Mouse (Mus musculus) gastrocnemius, postnatal 14 days (tissue): Measurements from ENCODE around the gene Spock2. TPM values are rescaled to one million over a fixed set of nuclear protein-coding genes. Genes with fewer than 3 reads are reported as not detected.

Source experiments
- DNase-seq: peaks from one replicate; pipeline ENCODE4 v3.0.0; 2021; ENCODE audit warnings: mixed read lengths
- intact Hi-C: fragments of 180-260 bp; cut with DNase I; formaldehyde crosslinking; loops from one replicate; pipeline ENCODE4 v1.15.1; 2025; ENCODE audit warnings: low total_unique reads
- total RNA-seq, 2 experiments: library from RNA; stranded (reverse); gene quantifications; 2 replicates each; pipeline ENCODE4 v1.2.3; 2021

Gene Spock2
- total RNA-seq, 2 experiments from 2014 or later: 6.2 to 10.5 TPM

DNA sequence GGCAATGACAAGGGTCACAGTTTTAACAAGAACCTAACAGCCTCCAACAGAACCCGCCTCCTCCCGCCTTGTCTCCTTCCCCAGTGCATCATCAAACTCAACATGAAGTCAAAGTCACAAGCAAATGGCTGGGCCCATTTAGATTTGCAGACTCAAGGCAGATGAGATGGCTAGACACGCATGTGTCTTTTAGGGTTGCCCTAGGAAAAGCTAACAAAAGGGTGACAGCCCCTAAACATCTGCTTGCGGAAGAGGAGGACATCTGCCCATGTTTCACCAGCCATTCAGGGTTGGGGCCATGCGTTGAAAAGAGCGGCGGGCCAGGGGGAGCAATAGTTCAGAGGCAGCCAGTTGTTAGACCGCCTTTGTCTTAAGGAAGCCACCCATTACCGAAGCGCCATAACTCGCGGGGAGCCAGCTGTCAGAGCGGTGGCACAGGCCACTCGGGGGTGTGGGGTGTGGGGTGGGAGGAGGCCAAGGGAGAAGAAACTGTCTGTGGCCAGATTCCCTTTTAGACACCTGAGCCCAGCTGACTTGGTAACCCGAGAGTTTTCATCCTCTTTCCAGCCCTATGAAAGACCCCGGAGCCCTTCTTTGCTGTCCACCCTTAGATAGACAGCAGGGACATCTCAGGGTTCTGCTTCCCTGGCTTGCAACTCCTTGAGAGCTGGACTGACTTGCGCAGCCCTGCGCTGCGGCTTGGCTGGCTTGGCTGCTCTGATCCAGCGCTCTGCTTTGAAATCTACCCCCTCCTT is 451 bp upstream of the Spock2 start:
- no peak for DNase-seq
- intact Hi-C loops: no loop called here

DNA sequence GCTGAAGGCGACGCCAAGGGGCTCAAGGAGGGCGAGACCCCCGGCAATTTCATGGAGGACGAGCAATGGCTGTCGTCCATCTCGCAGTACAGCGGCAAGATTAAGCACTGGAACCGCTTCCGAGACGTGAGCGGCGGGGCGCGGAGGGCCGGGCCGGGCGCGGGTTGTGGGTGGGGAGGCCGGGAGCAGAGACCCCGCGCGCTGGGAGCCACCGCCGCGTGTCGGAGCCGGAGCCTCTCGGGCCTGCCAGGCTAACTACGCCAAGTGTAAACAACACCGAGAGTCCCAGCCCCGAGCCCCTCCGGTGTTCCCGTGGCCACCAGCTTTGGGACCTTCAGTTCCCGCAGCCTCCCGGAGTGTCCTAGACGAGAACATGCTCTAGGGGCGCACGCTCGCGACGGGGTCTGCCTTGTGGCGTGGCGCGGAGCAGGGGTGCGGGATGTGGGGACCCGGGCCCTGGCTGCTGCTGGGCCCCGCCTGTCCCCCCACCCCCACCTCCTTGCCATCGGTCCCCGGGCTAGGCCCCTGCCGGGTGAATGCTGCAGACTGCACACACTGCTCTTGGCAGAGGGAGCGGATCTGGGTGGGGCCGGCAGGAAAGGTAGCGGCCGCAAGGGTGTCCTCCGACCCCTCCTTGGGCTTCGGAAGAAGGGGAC is 640 bp downstream of the Spock2 start:
- intact Hi-C loops: no loop called here
- DNase-seq: peak; percentile 40

- no peak for DNase-seq
- intact Hi-C loops: no loop called here
Observed at GRCm38 (mm10) chr10:60107448-60107847, 1.4 kb downstream of the Spock2 start.

- intact Hi-C loops: no loop called here
Observed at GRCm38 (mm10) chr10:60108321-60109111, 2.5 kb downstream of the Spock2 start.

DNA sequence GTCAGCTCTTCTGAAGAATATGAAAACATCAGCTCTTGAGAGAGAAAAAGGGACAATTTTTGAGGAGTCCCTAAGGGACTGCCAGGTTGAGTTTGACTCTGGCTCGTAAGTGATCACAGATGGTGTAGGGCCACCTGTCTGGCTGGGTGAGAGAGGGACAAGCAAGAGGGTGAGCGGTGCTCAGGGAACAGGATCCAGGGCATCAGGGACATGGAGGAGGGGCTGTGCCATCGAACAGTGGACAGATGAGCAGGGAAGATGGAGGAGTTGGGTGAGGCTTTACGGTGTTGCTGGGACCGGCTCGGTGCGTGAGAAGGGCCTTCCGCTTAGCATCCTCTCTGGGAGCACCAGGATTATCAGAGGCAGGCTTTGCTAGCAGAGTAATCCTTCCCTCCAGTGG is 3.3 kb downstream of the Spock2 start:
- intact Hi-C loops: no loop called here
- no peak for DNase-seq

More at GRCm38 (mm10) chr10:60108321-60109111, 2.5 kb downstream of the Spock2 start:
- DNase-seq: no peak

DNA sequence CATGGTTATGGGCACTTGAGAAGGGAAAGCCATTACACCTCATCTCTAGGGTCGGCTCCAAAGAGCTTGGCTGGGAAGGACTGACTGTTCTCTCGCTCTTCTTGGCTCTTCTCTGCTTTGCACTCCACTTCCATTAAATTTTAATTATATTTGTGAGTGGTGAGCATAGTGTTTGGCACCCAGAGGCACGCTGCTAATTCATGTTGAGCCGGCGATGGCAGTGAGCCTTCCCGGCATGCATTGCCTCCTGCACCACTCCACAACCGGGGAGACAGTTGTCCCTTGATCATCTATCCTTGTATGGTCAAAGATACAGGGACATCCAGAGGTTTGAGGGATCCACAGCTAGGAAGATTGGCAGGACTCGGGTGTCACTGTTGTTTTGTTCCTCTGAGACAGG is 4.0 kb downstream of the Spock2 start:
- intact Hi-C loops: no loop called here

GRCm38 (mm10) chr10:60110908-60111475 is 5.0 kb downstream of the Spock2 start:
- no peak for DNase-seq
- intact Hi-C loops: no loop called here

More for the DNA sequence above, 4.0 kb downstream of the Spock2 start:
- no peak for DNase-seq

DNA sequence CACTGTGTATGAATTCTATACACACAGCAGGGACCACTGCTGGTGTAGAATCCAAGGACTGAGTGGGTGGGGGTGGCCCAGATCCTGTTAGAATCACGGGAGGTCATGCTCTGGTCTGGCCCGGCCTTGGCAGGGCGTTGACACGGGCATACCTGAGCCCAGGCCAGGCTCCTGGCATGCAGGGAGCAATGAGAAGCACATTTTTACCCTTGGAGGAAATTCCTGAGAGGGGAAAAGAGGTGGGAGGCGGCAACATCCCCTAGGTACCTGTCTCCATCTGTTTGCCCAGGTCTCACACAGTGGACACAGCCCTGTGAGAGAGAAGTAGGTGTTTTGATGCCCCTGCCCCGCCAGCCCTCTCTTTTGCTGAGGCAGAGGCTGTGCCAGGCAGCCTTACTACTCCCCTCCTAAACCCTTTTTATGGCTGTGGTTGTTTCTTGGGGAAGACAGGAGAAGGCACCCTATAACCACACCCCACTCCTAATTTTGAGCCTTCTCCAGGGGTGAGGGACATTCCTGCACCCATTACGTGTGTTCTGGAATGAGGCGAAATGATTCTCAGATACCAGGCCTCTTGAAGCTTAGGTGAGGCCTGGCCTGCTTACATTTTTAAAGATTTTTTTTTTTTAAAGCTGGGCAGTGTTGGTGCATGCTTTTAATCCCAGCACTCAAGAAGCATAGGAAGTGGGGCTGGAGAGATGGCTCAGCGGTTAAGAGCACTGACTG is 8.1 kb downstream of the Spock2 start:
- no peak for DNase-seq
- intact Hi-C loops: no loop called here

GRCm38 (mm10) chr10:60115345-60116185 is 9.5 kb downstream of the Spock2 start:
- intact Hi-C loops: no loop called here
- DNase-seq: no peak

GRCm38 (mm10) chr10:60116997-60117396 is 11.0 kb downstream of the Spock2 start:
- no peak for DNase-seq
- intact Hi-C loops: no loop called here

DNA sequence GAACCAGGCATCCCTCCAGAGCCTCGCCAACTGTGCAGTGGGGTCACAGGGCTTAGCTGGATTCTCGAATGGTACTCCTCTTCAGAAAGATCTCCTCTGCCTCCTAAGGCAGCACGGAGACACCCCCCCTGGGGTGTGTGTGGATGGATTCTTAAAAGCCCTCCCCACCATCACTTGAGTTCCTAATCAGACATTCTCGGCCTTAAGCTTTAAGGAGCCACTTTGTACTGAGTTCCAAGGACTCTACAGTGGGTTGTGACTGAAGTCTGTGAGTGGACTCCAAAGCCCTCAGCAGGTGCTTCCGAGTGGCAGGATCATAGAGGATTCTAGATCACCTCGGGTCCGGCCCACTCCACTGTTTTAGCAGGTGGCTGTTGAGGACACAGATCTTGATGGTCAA is 12.4 kb downstream of the Spock2 start:
- DNase-seq: no peak
- intact Hi-C loops: no loop called here

GRCm38 (mm10) chr10:60120630-60121029 is 14.6 kb downstream of the Spock2 start:
- intact Hi-C loops: no loop called here
- DNase-seq: no peak

DNA sequence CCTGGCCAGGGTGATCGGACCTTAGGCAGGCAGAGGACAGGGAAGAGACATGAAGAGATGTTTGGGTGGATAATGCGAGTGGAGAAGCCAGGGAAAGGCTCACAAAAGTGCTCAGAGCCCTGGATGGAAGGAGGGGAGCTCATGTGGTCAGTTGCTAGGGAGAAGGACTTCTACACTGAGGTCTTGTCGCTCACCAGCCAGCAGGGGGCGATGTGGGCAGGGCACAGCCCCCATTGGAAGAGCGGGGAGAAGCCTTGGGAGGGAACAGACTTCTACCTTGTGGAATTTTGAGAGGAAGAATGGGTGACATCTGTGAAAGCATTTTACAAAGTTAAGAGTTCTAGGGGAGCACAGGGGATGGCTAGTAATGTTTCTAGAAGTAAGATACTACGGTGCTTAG is 18.1 kb downstream of the Spock2 start:
- intact Hi-C loops: no loop called here
- no peak for DNase-seq

DNA sequence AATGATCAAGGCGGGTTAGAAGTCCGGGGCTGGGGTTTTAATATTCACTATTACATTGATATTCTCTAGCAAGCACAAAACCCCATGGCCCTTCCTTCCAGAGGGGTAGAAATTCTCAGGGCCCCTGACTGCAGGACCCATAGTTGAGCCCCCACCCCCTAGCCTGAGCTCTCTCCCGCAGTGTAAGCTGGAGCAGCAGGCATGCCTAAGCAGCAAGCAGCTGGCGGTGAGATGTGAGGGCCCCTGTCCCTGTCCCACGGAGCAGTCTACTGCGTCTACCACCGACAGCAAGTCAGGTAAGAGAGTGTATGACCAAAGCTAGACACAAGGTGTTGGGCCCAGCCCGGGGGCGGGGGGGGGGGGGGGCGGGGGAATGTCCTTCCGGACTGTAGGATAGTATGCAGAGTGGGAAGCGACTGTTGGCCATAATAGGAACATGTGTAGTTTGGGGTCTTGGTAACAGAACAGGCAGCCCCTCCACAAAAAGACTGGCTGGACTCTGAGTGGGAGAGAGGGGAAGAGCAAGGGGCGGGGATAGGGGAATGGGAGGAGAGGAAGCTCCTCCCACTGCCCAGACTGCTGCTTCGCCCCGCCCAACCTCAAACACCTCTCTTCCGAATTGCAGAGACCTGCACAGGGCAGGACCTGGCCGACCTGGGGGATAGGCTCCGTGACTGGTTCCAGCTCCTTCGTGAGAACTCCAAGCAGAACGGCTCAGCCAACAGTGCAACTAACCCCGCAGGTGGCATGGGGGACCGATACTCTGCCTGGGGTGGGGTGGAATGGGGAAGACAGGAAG is 19.7 kb downstream of the Spock2 start:
- intact Hi-C loops: no loop called here
- no peak for DNase-seq

- no peak for DNase-seq
- intact Hi-C loops: no loop called here
Observed at GRCm38 (mm10) chr10:60128287-60128686, 22.3 kb downstream of the Spock2 start.

- DNase-seq: no peak
- intact Hi-C loops: no loop called here
Observed at GRCm38 (mm10) chr10:60130504-60130903, 24.5 kb downstream of the Spock2 start.

GRCm38 (mm10) chr10:60133501-60133900 is 27.5 kb downstream of the Spock2 start:
- no peak for DNase-seq
- intact Hi-C loops: no loop called here

GRCm38 (mm10) chr10:60134201-60134600 is 28.2 kb downstream of the Spock2 start:
- DNase-seq: no peak
- intact Hi-C loops: no loop called here
